11 mouse cellular contexts compared by ENCODE assay signal in genomic region chr11:115611173-115611572, GRCm38 (mm10). TPM values are rescaled to one million over a fixed set of nuclear protein-coding genes. Genes with fewer than 3 reads are reported as not detected.
A peak's percentile ranks its signal among the peaks of the same experiment; 100 is the strongest.
DNase-seq lines count a peak whose midpoint lies in the region; ATAC-seq and TF ChIP-seq lines count a peak whose summit lies in the region.
"Had no signal": no experiment of that assay in that cellular context is flagged by ENCODE, and none has a peak within 500 bp of the region (broad histone marks: within the 10 kb centered on the region; RNA-seq: fewer than 3 reads in every experiment).

No protein-coding gene starts in this region.

- WGBS in heart, embryonic 12.5 days: 79% methylated on average over 6 of the region's 6 CpGs
- 67% methylated on average over 6 of the region's 6 CpGs for WGBS in midbrain, postnatal 0 days
- 76% methylated on average over 6 of the region's 6 CpGs for WGBS in midbrain, embryonic 15.5 days
- WGBS in intestine, embryonic 15.5 days: 62% methylated on average over 6 of the region's 6 CpGs
- WGBS in liver, postnatal 0 days (ENCODE audit: insufficient replicate concordance): 63% methylated on average over 6 of the region's 6 CpGs

- ATAC-seq in heart, embryonic 12.5 days (ENCODE audit: insufficient number of reproducible peaks, low FRiP score): no peak
- no peak for ATAC-seq in midbrain, postnatal 0 days (ENCODE audit: low FRiP score)
- no peak for ATAC-seq in midbrain, embryonic 15.5 days (replicated peaks)
- no peak for ATAC-seq in intestine, embryonic 15.5 days
- no peak for ATAC-seq in liver, postnatal 0 days

- H3K4me2 ChIP-seq in heart, embryonic 12.5 days: peak overlapping the region; percentile 84; the same call in 1 of the 2 replicates
- no peak overlapping the region for H3K4me2 ChIP-seq in midbrain, postnatal 0 days (ENCODE audit: low read depth, low read length, poor library complexity, severe bottlenecking)
- no peak overlapping the region; the same call in 1 of the 2 replicates for H3K4me2 ChIP-seq in midbrain, embryonic 15.5 days
- H3K4me2 ChIP-seq in intestine, embryonic 15.5 days (replicated peaks): peak overlapping the region; percentile 91; the same call in 1 of the 2 replicates
- H3K4me2 ChIP-seq in liver, postnatal 0 days (ENCODE audit: low read depth, low read length): peak overlapping the region; percentile 97

- H3K36me3 ChIP-seq in heart, embryonic 12.5 days: peaks cover 53% of the 10 kb centered on the region
- peaks cover 30% of the 10 kb centered on the region for H3K36me3 ChIP-seq in midbrain, postnatal 0 days (ENCODE audit: insufficient read depth, low read length)
- H3K36me3 ChIP-seq in midbrain, embryonic 15.5 days (replicated peaks): peaks cover 27% of the 10 kb centered on the region; the same call in 1 of the 2 replicates
- peaks cover 29% of the 10 kb centered on the region for H3K36me3 ChIP-seq in intestine, embryonic 15.5 days
- peaks cover 44% of the 10 kb centered on the region for H3K36me3 ChIP-seq in liver, postnatal 0 days (replicated peaks; ENCODE audit: insufficient read depth, low read length)

- intact Hi-C loops in heart, postnatal 14 days (cut with DNase I): no loop called here

- no peak overlapping the region for H3K27ac ChIP-seq in heart, embryonic 12.5 days (ENCODE audit: poor library complexity, severe bottlenecking)
- no peak overlapping the region for H3K27ac ChIP-seq in midbrain, postnatal 0 days (ENCODE audit: low read depth, low read length)
- no peak overlapping the region for H3K27ac ChIP-seq in midbrain, embryonic 15.5 days
- no peak overlapping the region for H3K27ac ChIP-seq in intestine, embryonic 15.5 days
- H3K27ac ChIP-seq in liver, postnatal 0 days (ENCODE audit: low read depth): peak overlapping the region; percentile 16; the same call in 1 of the 2 replicates

- DNase-seq in heart, postnatal 14 days: no peak
- DNase-seq in midbrain, postnatal 0 days (ENCODE audit: low spot score): no peak
- no peak for DNase-seq in liver, postnatal 0 days
- no peak for DNase-seq in cerebellum, adult 11 months
- DNase-seq in frontal cortex, postnatal 10 days (ENCODE audit: low spot score in 2 of 2): no peak
- DNase-seq: cerebellum, postnatal 10 days; layer of hippocampus, adult 9-11 months had no signal

- no peaks in the 10 kb centered on the region for H3K9me3 ChIP-seq in heart, embryonic 12.5 days (replicated peaks)
- H3K9me3 ChIP-seq in midbrain, postnatal 0 days (ENCODE audit: low read length): no peaks in the 10 kb centered on the region
- no peaks in the 10 kb centered on the region for H3K9me3 ChIP-seq in midbrain, embryonic 15.5 days
- H3K9me3 ChIP-seq in intestine, embryonic 15.5 days: no peaks in the 10 kb centered on the region
- H3K9me3 ChIP-seq in liver, postnatal 0 days (ENCODE audit: low read length): no peaks in the 10 kb centered on the region
- H3K9me3 ChIP-seq: megakaryocyte, embryonic 14.5 days had no signal

- no peak for TF ChIP-seq EP300 in liver, postnatal 0 days (IDR thresholded peaks at IDR 0.05; ENCODE audit: low read depth)

- H3K4me3 ChIP-seq in heart, embryonic 12.5 days: no peak overlapping the region
- no peak overlapping the region for H3K4me3 ChIP-seq in midbrain, postnatal 0 days (ENCODE audit: low read depth, low read length)
- H3K4me3 ChIP-seq in midbrain, embryonic 15.5 days: no peak overlapping the region
- no peak overlapping the region for H3K4me3 ChIP-seq in intestine, embryonic 15.5 days (replicated peaks)
- no peak overlapping the region for H3K4me3 ChIP-seq in liver, postnatal 0 days (ENCODE audit: low read depth, low read length)

- no peak overlapping the region for H3K9ac ChIP-seq in heart, embryonic 12.5 days
- 0 out of 2 replicates have a peak overlapping the region, but pooled peaks have one; percentile 8 for H3K9ac ChIP-seq in midbrain, postnatal 0 days (replicated peaks; ENCODE audit: low read length, poor library complexity, severe bottlenecking)
- H3K9ac ChIP-seq in midbrain, embryonic 15.5 days: no peak overlapping the region
- H3K9ac ChIP-seq in intestine, embryonic 15.5 days: no peak overlapping the region
- H3K9ac ChIP-seq in liver, postnatal 0 days (replicated peaks): peak overlapping the region; percentile 81

- TF ChIP-seq CTCF in midbrain, postnatal 0 days (IDR thresholded peaks at IDR 0.05): no peak
- no peak for TF ChIP-seq CTCF in liver, postnatal 0 days (IDR thresholded peaks at IDR 0.05; ENCODE audit: low read depth)

- peaks cover 34% of the 10 kb centered on the region for H3K4me1 ChIP-seq in heart, embryonic 12.5 days (replicated peaks)
- no peaks in the 10 kb centered on the region for H3K4me1 ChIP-seq in midbrain, postnatal 0 days (ENCODE audit: insufficient read depth, low read length)
- peaks cover 17% of the 10 kb centered on the region for H3K4me1 ChIP-seq in midbrain, embryonic 15.5 days
- H3K4me1 ChIP-seq in intestine, embryonic 15.5 days (replicated peaks): peaks cover 13% of the 10 kb centered on the region
- peaks cover 19% of the 10 kb centered on the region for H3K4me1 ChIP-seq in liver, postnatal 0 days (ENCODE audit: insufficient read depth)

- no peaks in the 10 kb centered on the region for H3K27me3 ChIP-seq in heart, embryonic 12.5 days (replicated peaks)
- no peaks in the 10 kb centered on the region for H3K27me3 ChIP-seq in midbrain, postnatal 0 days (ENCODE audit: insufficient read depth, low read length)
- H3K27me3 ChIP-seq in midbrain, embryonic 15.5 days (replicated peaks): peaks cover 20% of the 10 kb centered on the region; the same call in 1 of the 2 replicates
- H3K27me3 ChIP-seq in intestine, embryonic 15.5 days (replicated peaks): no peaks in the 10 kb centered on the region
- H3K27me3 ChIP-seq in liver, postnatal 0 days (ENCODE audit: insufficient read depth, low read length): no peaks in the 10 kb centered on the region
- H3K27me3 ChIP-seq: megakaryocyte, embryonic 14.5 days had no signal

RNA-seq across cellular contexts. Expression of gene Mif4gd, which starts 1.6 kb away (rescaled TPM):
- 20.9 and 22.0 TPM in 2 replicates for polyA plus RNA-seq in heart, embryonic 12.5 days (2016; fragmentation: Nextera tagmentation; extraction: Ambion mirVana)
- total RNA-seq in heart, postnatal 14 days (2021): 10 to 100 TPM; 41.0 to 46.6 TPM
- total RNA-seq in midbrain, postnatal 0 days (2014; rRNA removed): 13.6 and 13.7 TPM in 2 replicates
- 15.7 and 17.7 TPM in 2 replicates for polyA plus RNA-seq in midbrain, postnatal 0 days (2015; fragmentation: Nextera tagmentation; extraction: Ambion mirVana)
- 11.2 and 12.9 TPM in 2 replicates for polyA plus RNA-seq in midbrain, embryonic 15.5 days (2015; fragmentation: Nextera tagmentation; extraction: Ambion mirVana)
- polyA plus RNA-seq in intestine, embryonic 15.5 days (2015; fragmentation: Nextera tagmentation; extraction: Ambion mirVana): 30.0 and 34.6 TPM in 2 replicates
- 37.9 and 39.9 TPM in 2 replicates for polyA plus RNA-seq in liver, postnatal 0 days (2015; fragmentation: Nextera tagmentation; extraction: Ambion mirVana)

RNA-seq across cellular contexts. Expression of gene Gga3, which starts 7.3 kb away (rescaled TPM):
- 19.2 and 21.9 TPM in 2 replicates for polyA plus RNA-seq in heart, embryonic 12.5 days (2016; fragmentation: Nextera tagmentation; extraction: Ambion mirVana)
- 10 to 100 TPM; 17.8 to 19.0 TPM for total RNA-seq in heart, postnatal 14 days (2021)
- 34.5 and 42.3 TPM in 2 replicates for total RNA-seq in midbrain, postnatal 0 days (2014; rRNA removed)
- 20.5 and 22.6 TPM in 2 replicates for polyA plus RNA-seq in midbrain, postnatal 0 days (2015; fragmentation: Nextera tagmentation; extraction: Ambion mirVana)
- polyA plus RNA-seq in midbrain, embryonic 15.5 days (2015; fragmentation: Nextera tagmentation; extraction: Ambion mirVana): 37.5 and 38.1 TPM in 2 replicates
- polyA plus RNA-seq in intestine, embryonic 15.5 days (2015; fragmentation: Nextera tagmentation; extraction: Ambion mirVana): 18.3 and 18.6 TPM in 2 replicates
- polyA plus RNA-seq in liver, postnatal 0 days (2015; fragmentation: Nextera tagmentation; extraction: Ambion mirVana): 3.0 and 3.5 TPM in 2 replicates

RNA-seq across cellular contexts. Expression of gene Mrps7, which starts 7.4 kb away (rescaled TPM):
- 90.4 and 95.4 TPM in 2 replicates for polyA plus RNA-seq in heart, embryonic 12.5 days (2016; fragmentation: Nextera tagmentation; extraction: Ambion mirVana)
- 10 to 100 TPM; 67.0 to 69.9 TPM for total RNA-seq in heart, postnatal 14 days (2021)
- total RNA-seq in midbrain, postnatal 0 days (2014; rRNA removed): 37.9 and 39.6 TPM in 2 replicates
- 77.8 and 81.8 TPM in 2 replicates for polyA plus RNA-seq in midbrain, postnatal 0 days (2015; fragmentation: Nextera tagmentation; extraction: Ambion mirVana)
- 70.0 and 74.3 TPM in 2 replicates for polyA plus RNA-seq in midbrain, embryonic 15.5 days (2015; fragmentation: Nextera tagmentation; extraction: Ambion mirVana)
- polyA plus RNA-seq in intestine, embryonic 15.5 days (2015; fragmentation: Nextera tagmentation; extraction: Ambion mirVana): 89.5 and 98.3 TPM in 2 replicates
- 46.4 and 48.9 TPM in 2 replicates for polyA plus RNA-seq in liver, postnatal 0 days (2015; fragmentation: Nextera tagmentation; extraction: Ambion mirVana)

RNA-seq across cellular contexts. Expression of gene Slc25a19, which starts 16.9 kb away (rescaled TPM):
- 39.9 and 42.1 TPM in 2 replicates for polyA plus RNA-seq in heart, embryonic 12.5 days (2016; fragmentation: Nextera tagmentation; extraction: Ambion mirVana)
- 10 to 100 TPM; 42.2 to 43.0 TPM for total RNA-seq in heart, postnatal 14 days (2021)
- total RNA-seq in midbrain, postnatal 0 days (2014; rRNA removed): 33.7 and 35.7 TPM in 2 replicates
- polyA plus RNA-seq in midbrain, postnatal 0 days (2015; fragmentation: Nextera tagmentation; extraction: Ambion mirVana): 44.9 and 49.6 TPM in 2 replicates
- polyA plus RNA-seq in midbrain, embryonic 15.5 days (2015; fragmentation: Nextera tagmentation; extraction: Ambion mirVana): 43.5 and 44.5 TPM in 2 replicates
- 24.7 and 25.4 TPM in 2 replicates for polyA plus RNA-seq in intestine, embryonic 15.5 days (2015; fragmentation: Nextera tagmentation; extraction: Ambion mirVana)
- 6.1 and 6.9 TPM in 2 replicates for polyA plus RNA-seq in liver, postnatal 0 days (2015; fragmentation: Nextera tagmentation; extraction: Ambion mirVana)

RNA-seq across cellular contexts. Expression of gene Nup85, which starts 46.9 kb away (rescaled TPM):
- polyA plus RNA-seq in heart, embryonic 12.5 days (2016; fragmentation: Nextera tagmentation; extraction: Ambion mirVana): 117 and 132 TPM in 2 replicates
- total RNA-seq in heart, postnatal 14 days (2021): 10 to 100 TPM; 20.9 to 22.3 TPM
- 49.5 and 59.5 TPM in 2 replicates for total RNA-seq in midbrain, postnatal 0 days (2014; rRNA removed)
- 75.6 and 80.3 TPM in 2 replicates for polyA plus RNA-seq in midbrain, postnatal 0 days (2015; fragmentation: Nextera tagmentation; extraction: Ambion mirVana)
- polyA plus RNA-seq in midbrain, embryonic 15.5 days (2015; fragmentation: Nextera tagmentation; extraction: Ambion mirVana): 106 and 118 TPM in 2 replicates
- 150 and 155 TPM in 2 replicates for polyA plus RNA-seq in intestine, embryonic 15.5 days (2015; fragmentation: Nextera tagmentation; extraction: Ambion mirVana)
- polyA plus RNA-seq in liver, postnatal 0 days (2015; fragmentation: Nextera tagmentation; extraction: Ambion mirVana): 41.8 and 46.0 TPM in 2 replicates

Comparison
In these comparisons a context has a peak if more than half of its experiments do, and no peak if none do; other contexts are left out.
1. H3K9ac ChIP-seq: peak in midbrain, postnatal 0 days (single experiment) and liver, postnatal 0 days (single experiment); none in heart, embryonic 12.5 days (single experiment), midbrain, embryonic 15.5 days (single experiment) and intestine, embryonic 15.5 days (single experiment).
2. H3K4me2 ChIP-seq: peak in heart, embryonic 12.5 days (single experiment), intestine, embryonic 15.5 days (single experiment) and liver, postnatal 0 days (single experiment); none in midbrain, postnatal 0 days (single experiment) and midbrain, embryonic 15.5 days (single experiment).